Mouse (Mus musculus) hindbrain, embryonic 10.5 days (tissue): ENCODE measurements around the gene Klc3. TPM values are rescaled to one million over a fixed set of nuclear protein-coding genes. Genes with fewer than 3 reads are reported as not detected.

ENCODE experiments used
- DNase-seq: peaks from one replicate; pipeline ENCODE4 v3.0.0-alpha.2; 2017; ENCODE audit warnings: low spot score
- H3K27ac ChIP-seq: fragments of 300-500 bp; sonication (generic); 2 replicates; pipeline ENCODE4 v1.5.1; 2016; ENCODE audit warnings: mild to moderate bottlenecking, moderate library complexity
- H3K27me3 ChIP-seq: fragments of 300-500 bp; sonication (generic); 2 replicates; pipeline ENCODE4 v1.6.1; 2016; ENCODE audit warnings: mild to moderate bottlenecking; ENCODE audit not compliant: poor library complexity, insufficient read depth, severe bottlenecking
- H3K36me3 ChIP-seq: fragments of 300-500 bp; sonication (generic); 2 replicates; pipeline ENCODE4 v1.6.1; 2016; ENCODE audit warnings: mild to moderate bottlenecking, moderate library complexity
- H3K4me1 ChIP-seq: fragments of 300-500 bp; sonication (generic); replicated peaks from 2 replicates; pipeline ENCODE4 v1.6.1; 2016; ENCODE audit warnings: mild to moderate bottlenecking
- H3K4me3 ChIP-seq: fragments of 300-500 bp; sonication (generic); 2 replicates; pipeline ENCODE4 v1.5.1; 2016; ENCODE audit warnings: mild to moderate bottlenecking, moderate library complexity
- H3K9me3 ChIP-seq: fragments of 300-500 bp; sonication (generic); 2 replicates; pipeline ENCODE4 v1.6.1; 2016; ENCODE audit warnings: mild to moderate bottlenecking, moderate library complexity
- WGBS: fragments of 180-500 bp; shearing (Covaris S2); methylation state at CpG from one replicate; pipeline ENCODE4 v1.1.7; 2016; 5-methylcytosine and 5-hydroxymethylcytosine counted together
- polyA plus RNA-seq: library from polyadenylated mRNA; unstranded; fragments of >200 nt; fragmentation: Nextera tagmentation; extraction: Ambion mirVana; gene quantifications from 2 replicates; pipeline ENCODE4 v1.2.1, GENCODE M21; 2016

Klc3 gene
- polyA plus RNA-seq, 1 experiment from 2014 or later, result 2.9 TPM

- WGBS, result 21% methylated on average over 16 of the region's 16 CpGs
- no peaks in the 10 kb centered on the region for H3K9me3 ChIP-seq
- H3K36me3 ChIP-seq, result 0 out of 2 replicates have a peak, but pooled peaks cover 5% of the 10 kb centered on the region
- H3K4me1 ChIP-seq, result peaks cover 21% of the 10 kb centered on the region
- no peak overlapping the region for H3K27ac ChIP-seq
- peak; percentile 40 for DNase-seq
- no peak overlapping the region for H3K4me3 ChIP-seq
- H3K27me3 ChIP-seq, result peaks cover 32% of the 10 kb centered on the region
Observed at GRCm38 (mm10) chr7:19368380-19368779, 35.5 kb downstream of the Klc3 start.

- DNase-seq, result no peak
- 85% methylated on average over 4 of the region's 4 CpGs for WGBS
Observed at GRCm38 (mm10) chr7:19365376-19365775, 38.5 kb downstream of the Klc3 start.

GRCm38 (mm10) chr7:19363881-19364280 is 40.0 kb downstream of the Klc3 start:
- no peaks in the 10 kb centered on the region for H3K36me3 ChIP-seq

More at GRCm38 (mm10) chr7:19365376-19365775, 38.5 kb downstream of the Klc3 start:
- Histone ChIP-seq H3K27me3 (peaks cover 38% of the 10 kb centered on the region), H3K4me1 (peaks cover 44% of the 10 kb centered on the region), H3K27ac (no peak overlapping the region), H3K4me3 (no peak overlapping the region), H3K36me3 (no peaks in the 10 kb centered on the region), H3K9me3 (no peaks in the 10 kb centered on the region)

GRCm38 (mm10) chr7:19362276-19362675 is 41.6 kb downstream of the Klc3 start:
- Histone ChIP-seq H3K36me3 (peaks cover 9% of the 10 kb centered on the region), H3K4me3 (peak overlapping the region; percentile 86), H3K27me3 (peaks cover 16% of the 10 kb centered on the region; the same call in 1 of the 2 replicates), H3K4me1 (peaks cover 57% of the 10 kb centered on the region), H3K9me3 (no peaks in the 10 kb centered on the region), H3K27ac (0 out of 2 replicates have a peak overlapping the region, but pooled peaks have one; percentile 35)
- DNase-seq, result no peak
- 35% methylated on average over 4 of the region's 4 CpGs for WGBS

More at GRCm38 (mm10) chr7:19363881-19364280, 40.0 kb downstream of the Klc3 start:
- Histone ChIP-seq H3K4me1 (peaks cover 46% of the 10 kb centered on the region), H3K27ac (no peak overlapping the region), H3K4me3 (no peak overlapping the region), H3K9me3 (no peaks in the 10 kb centered on the region), H3K27me3 (peaks cover 23% of the 10 kb centered on the region)
- DNase-seq, result peak; percentile 74
- WGBS, result 4% methylated on average over 18 of the region's 18 CpGs

- Histone ChIP-seq H3K36me3 (peaks cover 14% of the 10 kb centered on the region), H3K27ac (peak overlapping the region; percentile 60), H3K27me3 (peaks cover 16% of the 10 kb centered on the region; the same call in 1 of the 2 replicates), H3K4me1 (peaks cover 57% of the 10 kb centered on the region), H3K4me3 (peak overlapping the region; percentile 86), H3K9me3 (no peaks in the 10 kb centered on the region)
- DNase-seq, result peak; percentile 73
- 13% methylated on average over 16 of the region's 16 CpGs for WGBS
Observed at GRCm38 (mm10) chr7:19361720-19362119, 42.2 kb downstream of the Klc3 start.

GRCm38 (mm10) chr7:19360944-19361343 is 43.0 kb downstream of the Klc3 start:
- Histone ChIP-seq H3K9me3 (no peaks in the 10 kb centered on the region), H3K27me3 (peaks cover 16% of the 10 kb centered on the region; the same call in 1 of the 2 replicates), H3K4me3 (peak overlapping the region; percentile 86), H3K27ac (peak overlapping the region; percentile 93; the same call in 1 of the 2 replicates), H3K4me1 (peaks cover 62% of the 10 kb centered on the region), H3K36me3 (peaks cover 22% of the 10 kb centered on the region)
- WGBS, result under 1% methylated on average over 27 of the region's 27 CpGs
- peak; percentile 88 for DNase-seq

- H3K4me1 ChIP-seq, result peaks cover 62% of the 10 kb centered on the region
- H3K9me3 ChIP-seq, result no peaks in the 10 kb centered on the region
Observed at GRCm38 (mm10) chr7:19359892-19360641, 43.8 kb downstream of the Klc3 start.

GRCm38 (mm10) chr7:19359299-19359891 is 44.5 kb downstream of the Klc3 start, which contains the start of the genes Cd3eap and Ppp1r13l:
Gene Cd3eap (minus strand): TSS chr7:19359483.
Gene Ppp1r13l (plus strand): TSS chr7:19359749.
- Histone ChIP-seq H3K4me3 (peak within 1 kb of the TSS; percentile 86), H3K27me3 (peaks cover 16% of the 10 kb centered on the region; the same call in 1 of the 2 replicates), H3K4me1 (peaks cover 62% of the 10 kb centered on the region), H3K36me3 (peaks cover 36% of the 10 kb centered on the region), H3K27ac (peak within 1 kb of the TSS; percentile 93), H3K9me3 (no peaks in the 10 kb centered on the region)
- DNase-seq, result peak; percentile 87
- under 1% methylated on average over 31 of the region's 31 CpGs for WGBS

More at GRCm38 (mm10) chr7:19359892-19360641, 43.8 kb downstream of the Klc3 start:
- Histone ChIP-seq H3K27me3 (peaks cover 16% of the 10 kb centered on the region; the same call in 1 of the 2 replicates), H3K36me3 (peaks cover 29% of the 10 kb centered on the region), H3K27ac (peak overlapping the region; percentile 93), H3K4me3 (peak overlapping the region; percentile 86)
- DNase-seq, result peak; percentile 84
- under 1% methylated on average over 45 of the region's 45 CpGs for WGBS

GRCm38 (mm10) chr7:19358634-19359033 is 45.3 kb downstream of the Klc3 start:
- no peak for DNase-seq
- peak overlapping the region; percentile 93 for H3K27ac ChIP-seq
- 27% methylated on average over 13 of the region's 13 CpGs for WGBS

GRCm38 (mm10) chr7:19357381-19358375 is 46.2 kb downstream of the Klc3 start:
- Histone ChIP-seq H3K27ac (no peak overlapping the region), H3K9me3 (no peaks in the 10 kb centered on the region), H3K4me3 (peak overlapping the region; percentile 86), H3K4me1 (peaks cover 54% of the 10 kb centered on the region), H3K27me3 (peaks cover 7% of the 10 kb centered on the region; the same call in 1 of the 2 replicates), H3K36me3 (peaks cover 52% of the 10 kb centered on the region)
- DNase-seq, result no peak
- 93% methylated on average over 25 of the region's 25 CpGs for WGBS

More at GRCm38 (mm10) chr7:19358634-19359033, 45.3 kb downstream of the Klc3 start:
- Histone ChIP-seq H3K4me3 (peak overlapping the region; percentile 86), H3K27me3 (peaks cover 10% of the 10 kb centered on the region; the same call in 1 of the 2 replicates), H3K9me3 (no peaks in the 10 kb centered on the region), H3K36me3 (peaks cover 42% of the 10 kb centered on the region), H3K4me1 (peaks cover 57% of the 10 kb centered on the region)

- no peak for DNase-seq
- peaks cover 40% of the 10 kb centered on the region for H3K4me1 ChIP-seq
- H3K36me3 ChIP-seq, result peaks cover 66% of the 10 kb centered on the region
- 68% methylated on average over 10 of the region's 10 CpGs for WGBS
- no peak overlapping the region for H3K27ac ChIP-seq
- no peak overlapping the region for H3K4me3 ChIP-seq
- H3K27me3 ChIP-seq, result no peaks in the 10 kb centered on the region
- H3K9me3 ChIP-seq, result no peaks in the 10 kb centered on the region
Observed at GRCm38 (mm10) chr7:19356311-19356710, 47.6 kb downstream of the Klc3 start.

- DNase-seq, result no peak
- H3K36me3 ChIP-seq, result peaks cover 77% of the 10 kb centered on the region
- H3K4me3 ChIP-seq, result no peak overlapping the region
- 0 out of 2 replicates have a peak, but pooled peaks cover 4% of the 10 kb centered on the region for H3K9me3 ChIP-seq
- 93% methylated on average over 5 of the region's 5 CpGs for whole genome bisulfite sequencing
- H3K27ac ChIP-seq, result no peak overlapping the region
- H3K4me1 ChIP-seq, result peaks cover 27% of the 10 kb centered on the region
- no peaks in the 10 kb centered on the region for H3K27me3 ChIP-seq
Observed at GRCm38 (mm10) chr7:19354991-19355390, 48.9 kb downstream of the Klc3 start.
